Comparison of ENCODE assay signal across 8 mouse cellular contexts in genomic region chr2:91070076-91070800, GRCm38 (mm10). TPM values are rescaled to one million over a fixed set of nuclear protein-coding genes. Genes with fewer than 3 reads are reported as not detected.
DNase-seq lines count a peak whose midpoint lies in the region; ATAC-seq lines count a peak whose summit lies in the region.

Gene Slc39a13, minus strand, starts transcription at chr2:91070417.

- H3K36me3 ChIP-seq in heart, embryonic 13.5 days, result peaks cover 29% of the 10 kb centered on the region
- H3K36me3 ChIP-seq in liver, embryonic 12.5 days, result peaks cover 15% of the 10 kb centered on the region
- H3K36me3 ChIP-seq in stomach, embryonic 15.5 days, result no peaks in the 10 kb centered on the region; the same call in 1 of the 2 replicates

- ATAC-seq in erythroid progenitor cell, adult 5-6 weeks (replicated peaks; ENCODE audit: low FRiP score, poor library complexity, severe bottlenecking), result peak; percentile 81
- peak; percentile 95 for ATAC-seq in heart, embryonic 13.5 days (ENCODE audit: extremely low read depth, insufficient number of reproducible peaks, low FRiP score, low TSS enrichment)
- ATAC-seq in liver, embryonic 12.5 days, result peak; percentile 95
- ATAC-seq in stomach, embryonic 15.5 days (ENCODE audit: insufficient read depth, low FRiP score, low read depth), result peak; percentile 96

- H3K4me1 ChIP-seq in heart, embryonic 13.5 days, result peaks cover 33% of the 10 kb centered on the region
- H3K4me1 ChIP-seq in liver, embryonic 12.5 days, result peaks cover 25% of the 10 kb centered on the region
- peaks cover 17% of the 10 kb centered on the region for H3K4me1 ChIP-seq in stomach, embryonic 15.5 days

- peak within 1 kb of the TSS; percentile 90 for H3K9ac ChIP-seq in heart, embryonic 13.5 days
- H3K9ac ChIP-seq in liver, embryonic 12.5 days, result peak within 1 kb of the TSS; percentile 79
- peak within 1 kb of the TSS; percentile 61 for H3K9ac ChIP-seq in stomach, embryonic 15.5 days

- H3K4me2 ChIP-seq in heart, embryonic 13.5 days, result peak within 1 kb of the TSS; percentile 82
- peak within 1 kb of the TSS; percentile 93 for H3K4me2 ChIP-seq in liver, embryonic 12.5 days
- peak within 1 kb of the TSS; percentile 86 for H3K4me2 ChIP-seq in stomach, embryonic 15.5 days

- no peaks in the 10 kb centered on the region for H3K27me3 ChIP-seq in heart, embryonic 13.5 days (replicated peaks)
- no peaks in the 10 kb centered on the region for H3K27me3 ChIP-seq in liver, embryonic 12.5 days (replicated peaks)
- H3K27me3 ChIP-seq in stomach, embryonic 15.5 days (replicated peaks), result no peaks in the 10 kb centered on the region

- under 1% methylated on average over 68 of the region's 69 CpGs for WGBS in heart, embryonic 13.5 days
- WGBS in liver, embryonic 12.5 days (ENCODE audit: insufficient replicate concordance), result 1% methylated on average over 69 of the region's 69 CpGs
- WGBS in stomach, embryonic 15.5 days, result under 1% methylated on average over 68 of the region's 69 CpGs

- peak within 1 kb of the TSS; percentile 91 for H3K27ac ChIP-seq in heart, embryonic 13.5 days (replicated peaks)
- peak within 1 kb of the TSS; percentile 84 for H3K27ac ChIP-seq in liver, embryonic 12.5 days
- H3K27ac ChIP-seq in stomach, embryonic 15.5 days, result peak within 1 kb of the TSS; percentile 90

- peak; percentile 95 for DNase-seq in CD4-positive helper T cell, adult 2 months (ENCODE audit: low read depth, low spot score)
- peak; percentile 89 for DNase-seq in brain, embryonic 18.5 days (ENCODE audit: low read depth, low spot score)
- peak; percentile 97 for DNase-seq in kidney, postnatal 10 days
- DNase-seq in natural killer cell, adult 2 months (ENCODE audit: low spot score in 2 of 2), result peak; percentile 96 to 97

- peak within 1 kb of the TSS; percentile 78 for H3K4me3 ChIP-seq in heart, embryonic 13.5 days
- H3K4me3 ChIP-seq in liver, embryonic 12.5 days, result peak within 1 kb of the TSS; percentile 70
- peak within 1 kb of the TSS; percentile 69 for H3K4me3 ChIP-seq in stomach, embryonic 15.5 days (replicated peaks)

- H3K9me3 ChIP-seq in heart, embryonic 13.5 days, result no peaks in the 10 kb centered on the region
- no peaks in the 10 kb centered on the region for H3K9me3 ChIP-seq in liver, embryonic 12.5 days (replicated peaks)
- H3K9me3 ChIP-seq in stomach, embryonic 15.5 days, result no peaks in the 10 kb centered on the region

RNA-seq across cellular contexts. Expression of gene Slc39a13, which starts in this region (rescaled TPM):
- total RNA-seq in erythroid progenitor cell, adult 5-6 weeks (2015; ENCODE audit: low replicate concordance), result 3.8 and 11.2 TPM in 2 replicates
- 0.26 and 0.83 TPM in 2 replicates for total RNA-seq in erythroid progenitor cell, adult 5-6 weeks (2017; ENCODE audit: low replicate concordance)
- 45.0 and 55.5 TPM in 2 replicates for polyA plus RNA-seq in heart, embryonic 13.5 days (2015; fragmentation: Nextera tagmentation; extraction: Ambion mirVana)
- 15.1 and 15.3 TPM in 2 replicates for polyA plus RNA-seq in liver, embryonic 12.5 days (2016; fragmentation: Nextera tagmentation; extraction: Ambion mirVana)
- polyA plus RNA-seq in stomach, embryonic 15.5 days (2015; fragmentation: Nextera tagmentation; extraction: Ambion mirVana), result 42.8 and 45.5 TPM in 2 replicates

Comparison
In these comparisons a context has a peak if more than half of its experiments do, and no peak if none do; other contexts are left out.
1. Peak in every context shown above with its lines: DNase-seq, ATAC-seq, H3K4me3 ChIP-seq and H3K27ac ChIP-seq.